Mouse (Mus musculus) thymus, adult 2 months (tissue): Measurements from ENCODE around the gene Aff3. TPM values are rescaled to one million over a fixed set of nuclear protein-coding genes. Genes with fewer than 3 reads are reported as not detected.

ENCODE experiments used
- DNase-seq: peaks from one replicate; pipeline ENCODE4 v3.0.0; 2021
- H3K27ac ChIP-seq: fragments of 200-500 bp; 2 replicates; pipeline ENCODE4 v1.5.1; 2012; ENCODE audit warnings: low read length, control low read depth; ENCODE audit not compliant: control insufficient read depth, insufficient read depth
- H3K27me3 ChIP-seq: fragments of 200-500 bp; 2 replicates; pipeline ENCODE4 v1.6.1; 2012; ENCODE audit warnings: mild to moderate bottlenecking, low read length, moderate library complexity, mixed read lengths; ENCODE audit not compliant: control insufficient read depth, insufficient read depth
- H3K36me3 ChIP-seq: fragments of 200-500 bp; 2 replicates; pipeline ENCODE4 v1.6.1; 2012; ENCODE audit warnings: mild to moderate bottlenecking, low read length, moderate library complexity; ENCODE audit not compliant: control insufficient read depth, insufficient read depth
- H3K4me1 ChIP-seq: fragments of 200-500 bp; replicated peaks from 2 replicates; pipeline ENCODE4 v1.6.1; 2012; ENCODE audit warnings: low read length; ENCODE audit not compliant: control insufficient read depth, insufficient read depth
- H3K4me3 ChIP-seq: fragments of 200-500 bp; 2 replicates; pipeline ENCODE4 v1.5.1; 2012; ENCODE audit warnings: mild to moderate bottlenecking, low read length, control low read depth, moderate library complexity; ENCODE audit not compliant: control insufficient read depth, insufficient read depth
- CTCF ChIP-seq: fragments of 200-500 bp; IDR thresholded peaks from 2 replicates; pipeline ENCODE4 v1.5.1; 2012; ENCODE audit warnings: mild to moderate bottlenecking, control low read depth, low read length, moderate library complexity, borderline replicate concordance; ENCODE audit not compliant: control insufficient read depth, poor library complexity, insufficient read depth; ENCODE audit errors: extremely low read depth
- POLR2A ChIP-seq: fragments of 200-500 bp; IDR thresholded peaks from 2 replicates; pipeline ENCODE4 v1.6.1; 2012; ENCODE audit warnings: mild to moderate bottlenecking, low read length, control low read depth, moderate library complexity; ENCODE audit not compliant: control insufficient read depth, poor library complexity, insufficient read depth; ENCODE audit errors: extremely low read depth
- WGBS: fragments of 180-500 bp; shearing (Covaris S2); methylation state at CpG from one replicate; pipeline ENCODE4 v1.1.7; 2018; 5-methylcytosine and 5-hydroxymethylcytosine counted together
- polyA plus RNA-seq: library from polyadenylated mRNA; depleted of rRNA; stranded (reverse); fragments of >200 nt; gene quantifications from 2 replicates; pipeline ENCODE4 v1.2.3, GENCODE M21; 2012

Gene Aff3
- polyA plus RNA-seq, 1 experiment: 39.6 TPM

DNA sequence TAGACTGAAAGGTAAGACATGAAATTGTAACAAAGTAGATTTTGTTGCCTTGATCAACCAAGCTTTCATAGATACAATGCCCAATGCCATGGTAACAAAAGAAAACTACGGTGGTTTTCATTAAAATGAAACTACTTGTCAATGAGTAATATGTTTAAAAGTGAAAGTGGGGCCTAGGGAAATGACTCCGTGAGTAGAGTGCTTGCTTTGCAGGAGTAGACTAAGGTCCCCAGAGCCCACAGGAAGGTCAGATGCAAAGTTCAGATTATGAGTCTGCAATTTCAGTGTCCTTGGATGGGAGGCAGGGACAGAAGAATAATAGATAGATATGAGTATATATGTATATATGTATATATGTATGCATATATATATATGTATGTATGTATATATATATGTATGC lies 84.2 kb downstream of the Aff3 start:
- Histone ChIP-seq H3K4me3 (no peak overlapping the region), H3K36me3 (0 out of 2 replicates have a peak, but pooled peaks cover under 1% of the 10 kb centered on the region), H3K27ac (no peak overlapping the region), H3K27me3 (no peaks in the 10 kb centered on the region), H3K4me1 (no peaks in the 10 kb centered on the region)
- no peak for DNase-seq
- WGBS: 49% methylated on average over 2 of the region's 2 CpGs
- TF ChIP-seq POLR2A (no peak), CTCF (no peak)

- no peaks in the 10 kb centered on the region for H3K27me3 ChIP-seq
- DNase-seq: no peak
- H3K27ac ChIP-seq: no peak overlapping the region
- TF ChIP-seq CTCF: no peak
- no peak for TF ChIP-seq POLR2A
- no peaks in the 10 kb centered on the region for H3K36me3 ChIP-seq
- H3K4me1 ChIP-seq: no peaks in the 10 kb centered on the region
- no peak overlapping the region for H3K4me3 ChIP-seq
- 90% methylated on average over 5 of the region's 5 CpGs for WGBS
Measured at GRCm38 (mm10) chr1:38578339-38578738, 86.4 kb downstream of the Aff3 start.

DNA sequence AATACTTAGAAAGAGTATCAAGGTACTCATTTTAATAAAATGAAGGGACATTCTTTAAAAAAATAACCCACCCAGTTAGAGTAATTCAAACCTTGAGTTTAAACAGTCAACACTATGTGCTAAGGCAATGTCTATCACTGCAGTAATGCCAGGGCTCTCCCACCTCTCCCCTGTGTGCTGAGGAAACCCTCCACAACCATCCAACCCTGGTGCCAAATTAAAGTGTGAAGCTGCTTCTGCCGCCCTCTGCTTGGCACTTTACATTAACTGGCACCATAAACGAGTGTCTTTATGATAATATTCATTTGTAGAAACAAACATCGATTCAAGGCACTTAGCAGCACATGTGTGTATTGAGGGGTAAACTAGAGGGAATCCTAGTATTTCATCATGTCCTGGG lies 97.0 kb downstream of the Aff3 start:
- Histone ChIP-seq H3K4me1 (no peaks in the 10 kb centered on the region), H3K27me3 (no peaks in the 10 kb centered on the region), H3K27ac (no peak overlapping the region), H3K4me3 (no peak overlapping the region), H3K36me3 (no peaks in the 10 kb centered on the region)
- WGBS: 92% methylated on average over 3 of the region's 3 CpGs
- no peak for DNase-seq
- TF ChIP-seq CTCF (no peak), POLR2A (no peak)

DNA sequence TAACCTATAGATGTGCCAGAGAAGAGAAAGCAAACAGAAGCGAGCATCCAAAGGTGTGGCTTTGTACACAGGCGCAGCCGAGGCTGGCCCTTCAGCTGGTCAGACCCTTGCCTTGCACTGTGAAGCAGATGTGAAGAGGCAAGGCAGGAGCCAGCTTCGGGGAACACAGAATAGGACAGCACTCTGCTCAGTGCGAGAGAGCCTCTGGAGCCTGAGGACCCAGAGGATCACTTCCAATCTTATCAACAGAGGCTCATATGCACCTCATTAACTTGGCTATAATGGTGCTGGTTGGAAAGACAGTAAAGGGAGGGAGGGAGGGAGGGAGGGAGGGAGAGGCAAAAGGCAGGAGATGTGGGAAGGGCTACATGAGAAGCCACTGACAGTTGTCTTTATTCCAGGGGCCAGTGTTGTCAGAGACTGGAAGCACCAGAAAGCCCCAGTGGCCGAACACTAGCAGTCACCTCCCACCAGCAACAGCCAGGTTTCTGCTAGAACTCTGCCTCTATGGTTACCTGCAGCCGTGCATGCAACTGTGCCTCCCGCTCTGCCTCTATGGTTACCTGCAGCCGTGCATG lies 98.6 kb downstream of the Aff3 start:
- no peaks in the 10 kb centered on the region for H3K27me3 ChIP-seq
- no peaks in the 10 kb centered on the region for H3K36me3 ChIP-seq
- TF ChIP-seq POLR2A: no peak
- no peak for TF ChIP-seq CTCF
- H3K4me3 ChIP-seq: no peak overlapping the region
- H3K4me1 ChIP-seq: no peaks in the 10 kb centered on the region
- 92% methylated on average over 9 of the region's 9 CpGs for WGBS
- no peak for DNase-seq
- no peak overlapping the region for H3K27ac ChIP-seq

GRCm38 (mm10) chr1:38565295-38565777 lies 99.4 kb downstream of the Aff3 start:
- 96% methylated on average over 7 of the region's 7 CpGs for WGBS
- no peak for TF ChIP-seq POLR2A
- TF ChIP-seq CTCF: no peak
- no peak for DNase-seq

GRCm38 (mm10) chr1:38562397-38563199 lies 102.2 kb downstream of the Aff3 start:
- Histone ChIP-seq H3K27me3 (no peaks in the 10 kb centered on the region), H3K4me1 (peaks cover 7% of the 10 kb centered on the region), H3K27ac (no peak overlapping the region), H3K4me3 (no peak overlapping the region), H3K36me3 (no peaks in the 10 kb centered on the region)
- no peak for DNase-seq
- no peak for TF ChIP-seq POLR2A
- TF ChIP-seq CTCF: no peak
- WGBS: 89% methylated on average over 11 of the region's 11 CpGs

More at GRCm38 (mm10) chr1:38565295-38565777, 99.4 kb downstream of the Aff3 start:
- Histone ChIP-seq H3K27me3 (no peaks in the 10 kb centered on the region), H3K36me3 (no peaks in the 10 kb centered on the region), H3K4me1 (peaks cover 3% of the 10 kb centered on the region; the same call in 1 of the 2 replicates), H3K4me3 (no peak overlapping the region), H3K27ac (no peak overlapping the region)
